Mouse (Mus musculus) midbrain, postnatal 0 days (tissue): ENCODE measurements around the gene Pde11a. TPM values are rescaled to one million over a fixed set of nuclear protein-coding genes. Genes with fewer than 3 reads are reported as not detected.

ENCODE experiments used
- ATAC-seq: fragments of 200-750 bp; cut with Nextera tagmentation; 2 replicates; pipeline ENCODE4 v1.8.0; 2017; ENCODE audit warnings: moderate number of reproducible peaks, mild to moderate bottlenecking, moderate TSS enrichment, moderate library complexity; ENCODE audit not compliant: low FRiP score
- DNase-seq: peaks from one replicate; pipeline ENCODE4 v3.0.0-alpha.2; 2015; ENCODE audit warnings: low spot score
- H3K27ac ChIP-seq: fragments of 300-500 bp; sonication (generic); 2 replicates; pipeline ENCODE4 v1.5.1; 2014; ENCODE audit warnings: low read depth, mild to moderate bottlenecking, low read length, mixed read lengths
- H3K27me3 ChIP-seq: fragments of 300-500 bp; sonication (generic); 2 replicates; pipeline ENCODE4 v1.6.1; 2014; ENCODE audit warnings: low read length, control low read depth, mixed read lengths; ENCODE audit not compliant: insufficient read depth
- H3K36me3 ChIP-seq: fragments of 300-500 bp; sonication (generic); 2 replicates; pipeline ENCODE4 v1.6.1; 2014; ENCODE audit warnings: low read length, control low read depth, mixed read lengths; ENCODE audit not compliant: insufficient read depth
- H3K4me1 ChIP-seq: fragments of 300-500 bp; sonication (generic); 2 replicates; pipeline ENCODE4 v1.6.1; 2014; ENCODE audit warnings: mild to moderate bottlenecking, control low read depth, antibody characterized with exemption, low read length, mixed read lengths; ENCODE audit not compliant: insufficient read depth
- H3K4me2 ChIP-seq: fragments of 300-500 bp; sonication (generic); 2 replicates; pipeline ENCODE4 v1.6.1; 2014; ENCODE audit warnings: low read depth, mild to moderate bottlenecking, low read length, mixed read lengths; ENCODE audit not compliant: poor library complexity, severe bottlenecking
- H3K4me3 ChIP-seq: fragments of 300-500 bp; sonication (generic); 2 replicates; pipeline ENCODE4 v1.5.1; 2014; ENCODE audit warnings: low read depth, mild to moderate bottlenecking, low read length, moderate library complexity
- H3K9ac ChIP-seq: fragments of 300-500 bp; sonication (generic); replicated peaks from 2 replicates; pipeline ENCODE4 v1.6.1; 2014; ENCODE audit warnings: mild to moderate bottlenecking, low read length, moderate library complexity, mixed read lengths; ENCODE audit not compliant: poor library complexity, severe bottlenecking
- H3K9me3 ChIP-seq: fragments of 300-500 bp; sonication (generic); 2 replicates; pipeline ENCODE4 v1.6.1; 2016; ENCODE audit warnings: low read length, control low read depth
- CTCF ChIP-seq: IDR thresholded peaks from 2 replicates; pipeline ENCODE4 v1.5.1; 2016; ENCODE audit warnings: antibody characterized with exemption, mild to moderate bottlenecking
- WGBS: fragments of 180-500 bp; shearing (Covaris S2); extraction: QIAGEN DNeasy Blood & Tissue Kit; methylation state at CpG from one replicate; pipeline ENCODE4 v1.1.7; 2014; 5-methylcytosine and 5-hydroxymethylcytosine counted together
- polyA plus RNA-seq: library from polyadenylated mRNA; unstranded; fragments of >200 nt; fragmentation: Nextera tagmentation; extraction: Ambion mirVana; gene quantifications from 2 replicates; pipeline ENCODE4 v1.2.1, GENCODE M21; 2015
- total RNA-seq: library from RNA; depleted of rRNA; stranded (reverse); fragments of >200 nt; gene quantifications from 2 replicates; pipeline ENCODE4 v1.2.3, GENCODE M21; 2014

The Pde11a gene
- total and polyA plus RNA-seq, 2 experiments from 2014 or later: 0.94 to 1.1 TPM

GRCm38 (mm10) chr2:76099726-76100347 lies 238.7 kb downstream of the Pde11a start:
- H3K27ac ChIP-seq: no peak overlapping the region
- no peak overlapping the region for H3K4me2 ChIP-seq
- ATAC-seq (no peak), DNase-seq (no peak)
- H3K27me3 ChIP-seq: no peaks in the 10 kb centered on the region
- no peak overlapping the region for H3K9ac ChIP-seq
- no peak for TF ChIP-seq CTCF
- H3K9me3 ChIP-seq: no peaks in the 10 kb centered on the region
- H3K4me1 ChIP-seq: no peaks in the 10 kb centered on the region
- 66% methylated on average over 9 of the region's 9 CpGs for WGBS
- H3K4me3 ChIP-seq: no peak overlapping the region
- H3K36me3 ChIP-seq: no peaks in the 10 kb centered on the region

- ATAC-seq: no peak
- Histone ChIP-seq H3K9me3 (no peaks in the 10 kb centered on the region), H3K9ac (no peak overlapping the region), H3K36me3 (no peaks in the 10 kb centered on the region), H3K4me1 (no peaks in the 10 kb centered on the region), H3K27me3 (no peaks in the 10 kb centered on the region), H3K4me2 (no peak overlapping the region), H3K4me3 (no peak overlapping the region), H3K27ac (no peak overlapping the region)
- no peak for DNase-seq
- WGBS: 62% methylated on average over 8 of the region's 8 CpGs
- TF ChIP-seq CTCF: no peak
Measured at GRCm38 (mm10) chr2:76098381-76098780, 240.2 kb downstream of the Pde11a start.

- H3K36me3 ChIP-seq: no peaks in the 10 kb centered on the region
- TF ChIP-seq CTCF: no peak
- ATAC-seq (no peak), DNase-seq (no peak)
- no peaks in the 10 kb centered on the region for H3K9me3 ChIP-seq
- H3K4me1 ChIP-seq: no peaks in the 10 kb centered on the region
- H3K4me3 ChIP-seq: no peak overlapping the region
- no peak overlapping the region for H3K9ac ChIP-seq
- 86% methylated on average over 7 of the region's 7 CpGs for WGBS
- H3K4me2 ChIP-seq: no peak overlapping the region
- H3K27ac ChIP-seq: no peak overlapping the region
- no peaks in the 10 kb centered on the region for H3K27me3 ChIP-seq
Measured at GRCm38 (mm10) chr2:76097847-76098246, 240.7 kb downstream of the Pde11a start.

DNA sequence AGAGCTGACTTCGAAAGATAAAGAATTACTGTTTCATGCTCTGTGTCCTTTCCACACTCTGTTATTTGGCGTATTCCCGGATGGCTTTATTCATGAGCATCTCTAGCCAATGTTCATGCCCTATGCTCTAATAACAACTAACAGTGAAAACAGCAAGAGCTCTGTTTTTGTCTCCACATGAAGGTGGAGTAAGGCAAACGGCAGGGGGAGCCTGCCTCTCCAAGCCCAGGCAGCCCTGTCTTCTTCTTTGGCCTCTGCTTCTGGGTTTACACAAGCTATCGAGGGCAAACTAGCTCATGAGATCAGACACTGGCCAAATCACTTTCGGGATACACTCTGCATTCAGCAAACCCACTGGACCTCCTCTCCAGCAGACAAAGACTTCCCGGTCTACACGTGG lies 241.3 kb downstream of the Pde11a start:
- Histone ChIP-seq H3K9ac (no peak overlapping the region), H3K27ac (no peak overlapping the region), H3K27me3 (no peaks in the 10 kb centered on the region), H3K9me3 (no peaks in the 10 kb centered on the region), H3K4me1 (no peaks in the 10 kb centered on the region), H3K36me3 (no peaks in the 10 kb centered on the region), H3K4me3 (no peak overlapping the region), H3K4me2 (no peak overlapping the region)
- WGBS: 72% methylated on average over 8 of the region's 8 CpGs
- no peak for ATAC-seq
- peak; percentile 21; the same call in 1 of the 2 replicates for TF ChIP-seq CTCF
- no peak for DNase-seq

DNA sequence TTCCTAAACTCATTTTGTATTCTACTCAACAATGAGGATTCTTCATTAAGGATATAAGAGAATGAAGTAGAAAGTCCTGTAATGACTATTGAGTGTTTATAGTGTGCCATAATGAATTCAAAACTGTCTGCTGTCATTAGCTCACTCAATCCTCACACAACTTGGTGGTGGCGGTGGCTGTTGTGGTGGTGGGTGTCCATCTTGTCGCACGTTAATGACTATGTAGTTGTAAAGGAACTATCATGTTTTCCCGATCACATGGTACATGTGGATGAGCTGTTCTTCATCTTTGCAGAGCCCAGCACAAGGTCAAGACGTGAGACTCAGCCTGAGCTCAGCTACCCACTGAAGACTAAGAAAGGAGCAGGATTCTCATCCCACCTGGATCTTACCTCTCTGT lies 242.7 kb downstream of the Pde11a start:
- H3K27me3 ChIP-seq: no peaks in the 10 kb centered on the region
- H3K4me1 ChIP-seq: no peaks in the 10 kb centered on the region
- no peak overlapping the region for H3K9ac ChIP-seq
- ATAC-seq (no peak), DNase-seq (no peak)
- H3K27ac ChIP-seq: no peak overlapping the region
- TF ChIP-seq CTCF: no peak
- H3K36me3 ChIP-seq: no peaks in the 10 kb centered on the region
- no peak overlapping the region for H3K4me2 ChIP-seq
- no peak overlapping the region for H3K4me3 ChIP-seq
- H3K9me3 ChIP-seq: no peaks in the 10 kb centered on the region
- 96% methylated on average over 5 of the region's 5 CpGs for WGBS

DNA sequence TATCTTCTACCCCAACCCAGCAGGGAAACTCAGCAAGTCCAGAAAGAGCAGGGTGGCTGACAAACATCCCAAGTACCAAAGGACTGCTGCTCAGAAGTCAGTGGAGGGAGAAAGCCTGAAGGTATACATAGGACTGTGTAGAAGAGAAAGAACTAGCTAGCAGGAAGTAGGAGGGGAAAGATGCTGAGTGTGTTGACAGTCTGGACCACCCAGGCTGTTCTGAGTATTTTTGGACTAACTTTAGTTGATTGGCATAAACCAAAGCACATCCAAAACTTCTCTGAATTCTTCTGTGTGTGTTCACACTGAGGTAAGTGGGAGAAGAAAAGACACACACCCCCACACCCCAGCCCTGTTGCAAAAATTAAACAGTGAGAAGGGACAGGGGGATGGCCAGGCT lies 248.1 kb downstream of the Pde11a start:
- Histone ChIP-seq H3K27ac (no peak overlapping the region), H3K36me3 (no peaks in the 10 kb centered on the region), H3K9ac (no peak overlapping the region), H3K27me3 (no peaks in the 10 kb centered on the region), H3K9me3 (no peaks in the 10 kb centered on the region), H3K4me1 (no peaks in the 10 kb centered on the region), H3K4me2 (no peak overlapping the region), H3K4me3 (no peak overlapping the region)
- ATAC-seq (no peak), DNase-seq (no peak)
- no peak for TF ChIP-seq CTCF
